Mouse (Mus musculus) erythroblast, adult 5-6 weeks (primary cell): ENCODE data around the gene Gbp2. TPM values are rescaled to one million over a fixed set of nuclear protein-coding genes. Genes with fewer than 3 reads are reported as not detected.

Experiments used
- total RNA-seq, 2 experiments: library from RNA; stranded (forward) in 1 of 2; stranded (reverse) in 1 of 2; fragments of 150-400 nt in 1 of 2; fragments of 200-764, 138-1000 nt in 1 of 2; gene quantifications; 2 replicates each; pipeline versions ENCODE4 v1.2.3 to v1.2.4; 2015 to 2017; ENCODE audit warnings: low replicate concordance in 2 of 2

Gene Gbp2
- total RNA-seq, 2 experiments from 2014 or later = 2.2 to 2.7 TPM

Other genes with a start within 250 kb of the Gbp2 start
- 6.5 and 14.2 TPM in 2 replicates for gene Pdlim5, start 224.9 kb upstream of the Gbp2 start, total RNA-seq (2015; ENCODE audit: low replicate concordance)
- 4.4 and 5.7 TPM in 2 replicates for gene Pdlim5, start 224.9 kb upstream of the Gbp2 start, total RNA-seq (2017; ENCODE audit: low replicate concordance)
- gene Gbp5, start 126.6 kb upstream of the Gbp2 start, total RNA-seq (2015; ENCODE audit: low replicate concordance) = not detected in 2 replicates
- gene Gbp5, start 126.6 kb upstream of the Gbp2 start, total RNA-seq (2017; ENCODE audit: low replicate concordance) = 0.56 and 0.85 TPM in 2 replicates
- 12.1 and 18.2 TPM in 2 replicates for gene Gbp7, start 90.3 kb upstream of the Gbp2 start, total RNA-seq (2015; ENCODE audit: low replicate concordance)
- 10.6 and 13.0 TPM in 2 replicates for gene Gbp7, start 90.3 kb upstream of the Gbp2 start, total RNA-seq (2017; ENCODE audit: low replicate concordance)
- 0.42 and 6.0 TPM in 2 replicates for gene Gbp3, start 60.6 kb upstream of the Gbp2 start, total RNA-seq (2015; ENCODE audit: low replicate concordance)
- 2.2 and 10.2 TPM in 2 replicates for gene Gbp3, start 60.6 kb upstream of the Gbp2 start, total RNA-seq (2017; ENCODE audit: low replicate concordance)
- gene Gbp2b, start 25.8 kb upstream of the Gbp2 start, total RNA-seq (2015; ENCODE audit: low replicate concordance) = not detected in 2 replicates
- gene Gbp2b, start 25.8 kb upstream of the Gbp2 start, total RNA-seq (2017; ENCODE audit: low replicate concordance) = 0.60 TPM in 1 of 2 replicates, not detected in the other
- 0.19 and 9.4 TPM in 2 replicates for gene Kyat3, start 80.4 kb downstream of the Gbp2 start, total RNA-seq (2015; ENCODE audit: low replicate concordance)
- gene Kyat3, start 80.4 kb downstream of the Gbp2 start, total RNA-seq (2017; ENCODE audit: low replicate concordance) = 0.51 and 2.5 TPM in 2 replicates
- 33.0 and 35.5 TPM in 2 replicates for gene Gtf2b, start 144.4 kb downstream of the Gbp2 start, total RNA-seq (2015; ENCODE audit: low replicate concordance)
- gene Gtf2b, start 144.4 kb downstream of the Gbp2 start, total RNA-seq (2017; ENCODE audit: low replicate concordance) = 35.1 and 48.7 TPM in 2 replicates